Mouse (Mus musculus) lung, adult 2 months (tissue): ENCODE data around the gene Hormad1. TPM values are rescaled to one million over a fixed set of nuclear protein-coding genes. Genes with fewer than 3 reads are reported as not detected.
A peak's percentile ranks its signal among the peaks of the same experiment; 100 is the strongest.

Experiments
- DNase-seq: peaks from one replicate; pipeline ENCODE4 v3.0.0; 2022
- H3K4me1 ChIP-seq: fragments of 200-500 bp; 2 replicates; pipeline ENCODE4 v1.6.1; 2011; ENCODE audit warnings: low read length; ENCODE audit not compliant: control insufficient read depth, insufficient read depth
- H3K4me3 ChIP-seq: fragments of 200-500 bp; replicated peaks from 2 replicates; pipeline ENCODE3; 2011; ENCODE audit warnings: low read depth, mild to moderate bottlenecking, control low read depth, low read length; ENCODE audit errors: extremely low read depth
- CTCF ChIP-seq: fragments of 200-500 bp; IDR thresholded peaks from 2 replicates; pipeline ENCODE4 v1.5.1; 2011; ENCODE audit warnings: mild to moderate bottlenecking, low read length, control low read depth; ENCODE audit not compliant: insufficient read depth
- POLR2A ChIP-seq: fragments of 200-500 bp; IDR thresholded peaks from 2 replicates; pipeline ENCODE4 v1.6.1; 2011; ENCODE audit warnings: low read depth, mild to moderate bottlenecking, control low read depth, low read length, borderline replicate concordance; ENCODE audit errors: extremely low read depth
- WGBS: fragments of 180-500 bp; shearing (Covaris S2); methylation state at CpG from one replicate; pipeline ENCODE4 v1.1.7; 2018; 5-methylcytosine and 5-hydroxymethylcytosine counted together
- polyA plus RNA-seq: library from polyadenylated mRNA; depleted of rRNA; stranded (reverse); fragments of >200 nt; gene quantifications from 2 replicates; pipeline ENCODE4 v1.2.3, GENCODE M21; 2012

The Hormad1 gene
- polyA plus RNA-seq, 1 experiment, result not detected

- DNase-seq, result no peak
- WGBS, result 100% methylated on average over 1 of the region's 1 CpGs
- Histone ChIP-seq H3K4me1 (no peaks in the 10 kb centered on the region), H3K4me3 (no peak overlapping the region)
- TF ChIP-seq POLR2A (no peak), CTCF (no peak)
Observed at GRCm38 (mm10) chr3:95550176-95550575, 9.3 kb upstream of the Hormad1 start.

DNA sequence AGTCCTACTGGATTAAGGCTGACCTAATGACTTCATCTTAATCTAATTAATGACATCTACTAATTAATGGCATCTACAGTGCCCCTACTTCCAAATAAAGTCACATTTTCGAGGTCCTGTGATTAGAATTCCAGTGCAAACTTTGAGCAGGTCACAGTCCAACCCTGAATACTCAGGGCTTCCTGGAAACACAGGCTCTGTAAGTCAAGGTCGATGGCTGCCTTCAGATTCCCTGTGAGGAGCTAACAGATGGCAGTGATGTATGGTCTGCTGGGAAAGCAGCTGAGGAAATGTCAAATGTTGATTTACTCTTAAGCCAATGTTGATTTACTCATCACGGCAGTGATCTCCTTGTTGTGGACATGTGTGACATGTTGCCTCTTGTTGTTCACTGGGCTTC lies 5.5 kb upstream of the Hormad1 start:
- no peak for DNase-seq
- no peak for TF ChIP-seq POLR2A
- TF ChIP-seq CTCF, result no peak
- no peak overlapping the region for H3K4me3 ChIP-seq
- 37% methylated on average over 3 of the region's 3 CpGs for whole genome bisulfite sequencing
- no peaks in the 10 kb centered on the region for H3K4me1 ChIP-seq

DNA sequence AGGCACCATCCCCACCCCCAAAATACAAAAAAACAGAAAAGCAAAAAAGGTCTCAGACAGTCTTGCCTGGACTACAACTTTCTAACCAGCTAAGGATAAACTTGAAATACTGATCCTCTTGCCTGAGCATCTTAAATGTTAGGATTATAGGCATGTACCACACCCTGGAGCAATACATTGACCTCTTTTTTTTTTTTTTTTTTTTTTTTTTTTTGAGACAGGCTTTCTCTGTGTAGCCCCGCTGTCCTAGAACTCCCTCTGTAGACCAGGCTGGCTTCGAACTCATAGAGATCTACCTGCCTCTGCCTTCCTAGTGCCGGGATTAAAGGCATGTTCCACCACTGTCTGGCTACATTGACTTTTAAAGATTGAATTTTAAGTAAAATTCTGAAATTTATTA lies 1.3 kb downstream of the Hormad1 start:
- Histone ChIP-seq H3K4me3 (no peak overlapping the region), H3K4me1 (no peaks in the 10 kb centered on the region)
- 88% methylated on average over 3 of the region's 3 CpGs for WGBS
- TF ChIP-seq CTCF, result no peak
- TF ChIP-seq POLR2A, result no peak
- no peak for DNase-seq

GRCm38 (mm10) chr3:95561826-95562225 lies 2.3 kb downstream of the Hormad1 start:
- no peak overlapping the region for H3K4me3 ChIP-seq
- DNase-seq, result peak; percentile 6
- no peaks in the 10 kb centered on the region for H3K4me1 ChIP-seq
- TF ChIP-seq CTCF (no peak), POLR2A (no peak)
- 48% methylated on average over 2 of the region's 2 CpGs for WGBS

DNA sequence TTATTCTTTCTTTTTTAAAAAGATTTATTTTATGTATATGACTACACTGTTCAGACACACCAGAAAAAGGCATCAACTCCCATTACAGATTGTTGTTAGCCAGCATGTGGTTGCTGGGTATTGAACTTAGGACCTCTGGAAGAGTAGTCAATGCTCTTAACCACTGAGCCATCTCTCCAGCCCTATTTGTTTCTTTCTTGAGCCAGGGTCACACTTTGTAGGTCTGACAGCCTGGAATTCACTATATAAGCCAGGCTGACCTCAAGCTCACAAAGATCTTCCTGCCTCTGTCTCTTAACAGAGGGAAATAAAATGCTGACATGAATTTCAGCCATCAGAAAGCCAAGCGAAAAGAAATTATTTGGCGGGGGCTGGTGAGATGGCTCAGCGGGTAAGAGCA lies 10.1 kb downstream of the Hormad1 start:
- 93% methylated on average over 3 of the region's 3 CpGs for WGBS
- TF ChIP-seq CTCF, result no peak
- TF ChIP-seq POLR2A, result no peak
- DNase-seq, result no peak
- H3K4me3 ChIP-seq, result no peak overlapping the region
- H3K4me1 ChIP-seq, result no peaks in the 10 kb centered on the region

- TF ChIP-seq POLR2A (no peak), CTCF (no peak)
- no peak for DNase-seq
Observed at GRCm38 (mm10) chr3:95587754-95588603, 28.5 kb downstream of the Hormad1 start.

DNA sequence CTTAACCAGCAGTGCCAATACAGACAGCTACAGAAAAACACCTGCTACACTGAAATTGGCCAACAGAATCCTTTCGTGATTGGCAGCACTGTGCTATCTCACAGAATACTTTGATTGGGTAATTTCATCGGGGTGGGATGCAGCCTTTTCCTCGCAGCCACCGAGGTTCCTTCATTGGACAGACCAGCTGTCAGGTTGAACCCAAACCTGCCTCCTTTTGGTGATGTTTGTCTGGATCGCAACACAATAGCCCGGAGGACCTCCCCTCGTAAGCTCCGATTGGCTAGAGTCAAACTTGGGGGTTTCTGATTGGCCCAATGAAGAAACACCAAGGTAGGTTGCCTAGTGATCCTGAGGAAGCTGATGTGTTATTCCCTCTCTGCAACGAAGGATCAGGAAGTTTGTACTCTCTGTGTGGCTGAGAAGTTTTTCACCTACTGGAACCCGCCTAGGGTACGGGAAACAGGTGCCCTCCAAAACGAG lies 29.2 kb downstream of the Hormad1 start, which contains the start of gene Golph3l:
Golph3l (plus strand) TSS at position 331 of the 483 bp plus-strand sequence.
- no peaks in the 10 kb centered on the region; the same call in 1 of the 2 replicates for H3K4me1 ChIP-seq
- H3K4me3 ChIP-seq, result peak within 1 kb of the TSS; percentile 96
- DNase-seq, result peak; percentile 93
- TF ChIP-seq CTCF (no peak), POLR2A (peak; percentile 49; the same call in 1 of the 2 replicates)
- WGBS, result under 1% methylated on average over 12 of the region's 12 CpGs

More at GRCm38 (mm10) chr3:95587754-95588603, 28.5 kb downstream of the Hormad1 start:
- peak overlapping the region; percentile 58 for H3K4me3 ChIP-seq
- H3K4me1 ChIP-seq, result no peaks in the 10 kb centered on the region; the same call in 1 of the 2 replicates
- 39% methylated on average over 8 of the region's 8 CpGs for WGBS

DNA sequence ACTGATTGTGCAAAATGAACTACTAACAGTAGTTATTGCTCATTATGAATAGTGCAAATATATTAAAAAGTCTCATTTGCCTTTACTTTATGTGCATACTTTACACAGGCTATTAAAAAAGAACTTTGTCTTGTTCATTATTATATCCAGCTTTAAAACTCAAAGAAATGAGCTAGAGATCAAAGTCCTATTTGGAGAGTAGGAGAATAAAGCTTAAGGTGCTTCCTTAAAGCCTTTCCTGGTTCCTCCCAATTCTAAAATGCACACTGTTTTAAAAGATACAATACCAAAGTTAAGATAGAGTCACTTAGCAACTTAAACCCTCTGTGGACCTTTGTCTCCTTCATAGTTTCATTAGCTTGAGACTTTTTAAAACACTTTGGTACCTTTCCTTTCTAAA lies 39.3 kb downstream of the Hormad1 start:
- no peak overlapping the region for H3K4me3 ChIP-seq
- TF ChIP-seq CTCF (no peak), POLR2A (no peak)
- no peak for DNase-seq
- H3K4me1 ChIP-seq, result no peaks in the 10 kb centered on the region; the same call in 1 of the 2 replicates

DNA sequence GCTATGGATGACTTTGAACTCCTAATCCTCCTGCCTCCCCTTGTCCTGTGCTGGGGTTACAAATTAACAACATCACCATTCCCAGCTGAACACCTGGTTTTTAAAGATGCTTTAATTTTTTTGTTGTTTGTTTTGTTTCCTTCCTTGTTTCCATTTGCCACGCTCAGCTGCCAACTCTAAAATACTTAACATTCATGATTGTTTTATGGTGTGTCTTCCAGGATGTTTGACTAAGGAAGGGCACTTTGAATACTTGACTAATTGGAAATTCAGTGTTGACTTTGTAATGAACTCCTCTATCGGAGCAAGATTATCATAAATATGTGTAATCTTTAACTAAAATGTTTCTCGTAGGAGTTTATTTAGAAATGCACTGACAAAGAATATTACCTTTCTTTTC lies 41.8 kb downstream of the Hormad1 start:
- no peak for DNase-seq
- TF ChIP-seq POLR2A (no peak), CTCF (no peak)
- no peak overlapping the region for H3K4me3 ChIP-seq
- no peaks in the 10 kb centered on the region; the same call in 1 of the 2 replicates for H3K4me1 ChIP-seq
- WGBS, result 55% methylated on average over 3 of the region's 3 CpGs

DNA sequence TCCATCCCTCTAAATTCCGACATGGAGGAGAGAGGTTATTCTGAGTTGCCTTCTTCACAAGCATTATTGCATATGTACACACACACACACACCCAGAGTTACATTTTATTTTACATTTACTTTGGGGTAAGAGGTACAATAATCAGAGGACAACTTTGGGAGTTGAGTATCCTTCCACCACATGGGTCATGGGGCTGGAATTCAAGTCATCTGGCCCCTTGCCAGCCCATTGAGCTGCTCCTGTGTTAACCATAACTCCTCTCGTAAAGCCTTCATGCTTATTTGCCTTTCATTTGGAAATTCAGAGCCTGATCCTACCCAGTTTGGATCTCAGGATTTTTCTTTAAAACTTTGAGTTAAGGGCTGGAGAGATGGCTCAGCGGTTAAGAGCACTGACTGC lies 46.6 kb downstream of the Hormad1 start:
- Histone ChIP-seq H3K4me3 (no peak overlapping the region), H3K4me1 (no peaks in the 10 kb centered on the region; the same call in 1 of the 2 replicates)
- peak; percentile 22 for DNase-seq
- 65% methylated on average over 3 of the region's 3 CpGs for WGBS
- TF ChIP-seq CTCF (no peak), POLR2A (no peak)
